Mouse (Mus musculus) lung, postnatal 36 days (tissue): Measurements from ENCODE around the gene Plscr3.
A peak's percentile ranks its signal among the peaks of the same experiment; 100 is the strongest.

ENCODE experiments used
- DNase-seq: peaks from one replicate; pipeline ENCODE4 v3.0.0; 2022; ENCODE audit warnings: mixed read lengths

The Plscr3 gene

GRCm38 (mm10) chr11:69867335-69867734, 21.2 kb downstream of the Plscr3 start:
- DNase-seq = peak; percentile 58

GRCm38 (mm10) chr11:69870289-69871069, 24.3 kb downstream of the Plscr3 start:
- no peak for DNase-seq

- DNase-seq = no peak
Observed at GRCm38 (mm10) chr11:69871822-69872221, 25.6 kb downstream of the Plscr3 start.

DNA sequence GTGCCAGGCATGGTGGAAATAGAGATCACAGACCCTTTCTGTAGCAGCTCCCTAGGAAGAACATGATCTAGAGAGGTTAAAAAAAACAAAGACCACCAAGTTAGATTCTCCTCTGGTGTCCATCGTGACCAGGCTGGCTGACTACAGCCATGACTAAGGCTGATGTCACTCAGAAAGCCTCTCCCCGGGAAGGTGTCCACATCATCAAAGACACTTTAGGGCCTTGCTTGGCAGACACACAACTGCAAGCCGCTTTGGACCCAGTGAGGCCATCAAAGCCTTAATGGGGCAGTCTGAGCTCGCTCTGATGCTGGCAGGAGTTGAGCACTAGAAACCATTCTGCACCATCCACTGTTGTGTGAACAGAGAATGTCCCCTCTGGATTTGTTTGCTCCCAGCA, 26.3 kb downstream of the Plscr3 start:
- DNase-seq = no peak

DNA sequence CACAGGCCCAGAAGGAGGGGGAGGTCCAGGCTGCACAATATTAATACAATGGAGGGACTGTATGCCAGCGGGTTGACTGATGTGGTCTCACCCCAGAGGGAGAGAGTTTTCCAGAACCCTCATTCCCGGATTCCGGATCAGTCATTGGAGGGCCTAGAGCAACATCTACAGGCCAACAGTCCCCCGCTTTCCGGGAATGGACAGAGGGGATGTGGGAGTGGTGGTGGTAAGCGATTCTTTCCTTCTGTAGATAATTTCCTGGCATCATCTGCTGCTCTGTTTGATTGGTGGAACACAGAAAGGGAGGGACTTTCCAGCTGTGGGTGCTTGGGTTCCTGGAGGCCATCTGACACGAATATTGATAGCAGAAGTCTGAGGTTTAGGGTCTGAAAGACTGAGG, 30.0 kb downstream of the Plscr3 start:
- peak; percentile 88 for DNase-seq

GRCm38 (mm10) chr11:69876867-69877266, 30.7 kb downstream of the Plscr3 start:
- DNase-seq = peak; percentile 92

DNA sequence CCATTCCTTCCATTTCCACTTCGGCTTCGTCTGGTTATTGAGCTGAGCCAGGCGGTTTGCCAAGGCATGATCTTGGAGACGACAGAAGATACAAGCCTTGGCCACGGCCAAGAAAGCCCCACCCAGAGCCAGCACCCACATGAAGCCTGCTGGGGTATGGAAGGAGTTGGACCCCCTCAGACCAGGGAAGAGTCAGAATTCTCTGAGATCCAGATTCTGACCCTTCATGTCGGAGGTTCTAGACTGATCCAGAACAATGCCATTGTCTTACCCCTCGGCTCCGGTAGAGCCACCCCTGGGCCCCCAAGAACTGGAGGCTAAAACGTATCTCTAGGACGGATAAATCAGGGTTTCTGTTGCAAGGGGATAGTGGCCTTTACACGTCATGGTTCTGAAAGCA, 31.7 kb downstream of the Plscr3 start, which contains the start of gene Tmem95:
Tmem95 (minus strand) TSS at position 141 of the 400 bp plus-strand sequence.
- no peak for DNase-seq

- DNase-seq = no peak
Observed at GRCm38 (mm10) chr11:69878399-69878798, 32.2 kb downstream of the Plscr3 start.

- no peak for DNase-seq
Observed at GRCm38 (mm10) chr11:69878952-69879351, 32.8 kb downstream of the Plscr3 start.

GRCm38 (mm10) chr11:69879711-69880110, 33.5 kb downstream of the Plscr3 start:
- no peak for DNase-seq

- DNase-seq = peak; percentile 88
Observed at GRCm38 (mm10) chr11:69880506-69880852, 34.3 kb downstream of the Plscr3 start.

- DNase-seq = peak; percentile 96
Observed at GRCm38 (mm10) chr11:69880853-69881603, 34.9 kb downstream of the Plscr3 start, which contains the start of gene Kctd11. TSS of gene Kctd11 (minus strand) at chr11:69881406.

GRCm38 (mm10) chr11:69881787-69882670, 35.9 kb downstream of the Plscr3 start:
- DNase-seq = no peak

DNA sequence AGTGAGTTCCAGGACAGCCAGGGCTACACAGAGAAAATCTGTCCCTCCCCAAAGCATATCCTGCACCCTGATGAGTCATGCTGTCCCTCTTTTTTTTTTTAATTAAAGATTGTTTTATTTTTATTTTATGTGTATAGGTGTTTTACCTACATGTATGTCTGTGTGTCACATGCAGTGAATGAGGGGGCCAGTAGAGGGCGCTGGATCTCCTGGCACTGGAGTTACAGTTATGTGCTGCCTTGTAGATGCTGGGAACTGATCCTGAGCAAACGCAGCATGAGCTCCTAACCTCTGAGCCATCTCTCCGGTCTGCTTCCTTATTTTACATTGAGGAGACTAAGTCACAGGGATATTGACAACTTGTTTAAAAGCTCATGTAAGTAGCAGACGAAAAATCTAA, 36.9 kb downstream of the Plscr3 start:
- DNase-seq = peak; percentile 64

DNA sequence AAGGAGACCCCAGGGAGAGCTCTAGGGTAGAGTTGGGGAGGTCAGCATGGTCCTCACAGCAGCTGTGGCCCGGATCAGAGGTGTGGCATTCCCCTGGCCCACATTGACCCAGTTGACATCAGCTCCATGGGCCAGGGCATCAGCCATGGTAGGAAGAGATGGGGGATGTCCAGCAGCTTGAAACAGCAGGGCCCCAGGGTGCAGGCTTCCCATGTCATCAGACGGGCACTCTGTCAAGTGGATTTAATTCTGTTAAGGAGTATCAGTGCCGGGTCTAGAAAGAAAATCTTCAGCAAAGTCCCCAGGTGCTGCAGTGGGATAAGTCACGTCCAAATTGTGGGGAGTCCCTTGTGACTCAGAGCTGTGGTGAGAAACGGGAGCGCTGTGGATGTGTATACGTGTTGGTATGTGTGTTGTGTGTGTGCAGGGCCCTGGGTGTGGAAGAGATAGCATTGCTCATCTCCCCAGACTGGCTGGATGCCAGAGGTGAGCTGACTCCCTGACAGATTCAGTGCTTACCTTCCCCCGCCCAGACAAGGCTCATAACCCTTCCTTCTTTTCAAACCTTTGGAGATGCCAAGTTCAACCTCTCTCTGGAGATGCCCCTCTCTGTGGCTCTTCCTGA, 37.5 kb downstream of the Plscr3 start:
- DNase-seq = no peak

DNA sequence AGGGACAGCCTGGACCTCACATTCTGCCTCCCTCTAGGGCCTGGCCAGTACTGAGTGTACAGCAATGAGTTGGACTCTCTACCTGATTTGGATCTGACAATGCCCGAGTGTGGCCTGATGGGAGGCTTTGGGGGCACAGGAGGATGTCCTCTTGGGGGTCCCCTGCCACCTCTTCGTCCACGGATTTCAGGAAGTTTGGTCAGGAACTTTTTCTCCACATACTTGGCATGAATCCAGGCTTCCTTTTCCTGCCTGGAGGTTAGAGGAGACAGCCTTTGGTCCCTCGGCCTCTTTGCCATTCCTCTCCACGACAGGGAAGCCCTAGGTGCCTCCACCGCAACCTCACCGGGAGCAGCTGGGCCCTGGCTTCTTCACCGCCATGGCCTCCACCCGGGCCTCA, 38.1 kb downstream of the Plscr3 start:
- DNase-seq = no peak

DNA sequence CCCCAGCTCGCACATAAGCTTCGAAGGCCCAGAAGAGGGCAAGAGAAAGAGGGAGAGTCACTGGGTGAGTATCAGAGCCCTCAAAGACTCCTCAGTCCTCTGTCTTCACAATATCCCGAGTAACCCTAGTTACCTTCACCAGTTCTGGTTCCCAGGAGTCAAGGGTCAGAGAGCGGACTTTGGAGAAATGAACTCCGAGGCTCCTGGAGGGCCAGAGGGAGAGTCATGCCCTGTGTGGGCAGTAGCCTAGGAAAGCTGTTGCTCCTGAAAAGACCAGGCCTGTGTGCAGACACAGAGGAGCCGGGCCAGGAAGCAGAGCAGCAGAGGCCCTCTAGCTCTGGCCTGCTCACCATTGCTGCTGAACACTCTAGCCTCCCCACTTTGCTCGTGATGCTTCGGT, 38.5 kb downstream of the Plscr3 start:
- DNase-seq = no peak

GRCm38 (mm10) chr11:69886907-69887635, 40.9 kb downstream of the Plscr3 start:
- DNase-seq = peak; percentile 74

GRCm38 (mm10) chr11:69891482-69891881, 45.3 kb downstream of the Plscr3 start:
- DNase-seq = no peak

GRCm38 (mm10) chr11:69894671-69895070, 48.5 kb downstream of the Plscr3 start:
- peak; percentile 61 for DNase-seq

DNA sequence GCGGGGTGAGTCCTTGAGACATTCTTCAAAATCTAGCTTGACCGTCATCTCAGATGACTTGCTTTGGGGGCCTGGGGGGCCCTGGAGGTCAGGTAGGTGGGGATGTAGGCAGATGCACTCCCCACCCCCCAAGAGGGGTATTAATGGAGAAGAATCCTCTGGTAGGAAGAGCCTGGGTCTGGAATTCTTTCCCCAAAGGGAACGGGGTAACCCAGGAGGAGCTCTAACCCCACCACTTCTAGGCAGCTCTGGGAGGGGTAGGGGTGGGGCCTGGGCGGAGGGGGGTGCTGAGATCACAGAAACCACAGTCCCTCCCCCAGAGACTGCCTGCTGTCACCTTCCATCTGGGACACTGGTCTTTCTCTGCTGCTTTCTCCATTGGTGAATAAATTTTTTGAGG, 49.1 kb downstream of the Plscr3 start, which contains the start of gene Acap1:
Acap1 (minus strand) TSS at position 249 of the 400 bp plus-strand sequence.
- no peak for DNase-seq

GRCm38 (mm10) chr11:69899870-69900269, 53.7 kb downstream of the Plscr3 start:
- DNase-seq = no peak
